Mouse (Mus musculus) activated CD4-positive, CD25-positive, alpha-beta regulatory T cell, adult 4 months (primary cell): Measurements from ENCODE around the gene Pex11b. TPM values are rescaled to one million over a fixed set of nuclear protein-coding genes. Genes with fewer than 3 reads are reported as not detected.
"Not testable (repeated sequence)": the region's sequence is repeated elsewhere in the genome, so short reads cannot be mapped to it uniquely, and the experiment has no call there.

Experiments
- ATAC-seq: one replicate; pipeline ENCODE4 v1.8.0; 2017
- polyA plus RNA-seq, 2 experiments: library from polyadenylated mRNA; unstranded; fragments of 100-300 nt; shearing (Covaris generic); gene quantifications; one replicate each; pipeline ENCODE4 v1.2.1; 2017

Pex11b gene
- polyA plus RNA-seq, result 10 to 100 TPM; 43.5 to 45.8 TPM

GRCm38 (mm10) chr3:96634928-96635879 lies at the start of gene Pex11b, which contains the start of gene Gm42957:
TSS of gene Pex11b (plus strand) at chr3:96635376.
TSS of gene Gm42957 (plus strand) at chr3:96635474.
- peak; percentile 81 for ATAC-seq

GRCm38 (mm10) chr3:96590657-96591056 lies 44.5 kb upstream of the Pex11b start:
- no peak for ATAC-seq

GRCm38 (mm10) chr3:96593374-96593773 lies 41.8 kb upstream of the Pex11b start:
- no peak for ATAC-seq

- ATAC-seq, result peak; percentile 92
These were observed 41.2 kb upstream of the Pex11b start, which contains the start of gene Polr3gl for GRCm38 (mm10) chr3:96593790-96594560. TSS of gene Polr3gl (minus strand) at chr3:96594181.

- no peak for ATAC-seq
These were observed 40.3 kb upstream of the Pex11b start for GRCm38 (mm10) chr3:96594851-96595250.

GRCm38 (mm10) chr3:96595661-96596060 lies 39.5 kb upstream of the Pex11b start:
- ATAC-seq, result no peak

- no peak for ATAC-seq
These were observed 38.9 kb upstream of the Pex11b start, which contains the start of gene Ankrd34a for GRCm38 (mm10) chr3:96596228-96596707. TSS of gene Ankrd34a (plus strand) at chr3:96596636.

GRCm38 (mm10) chr3:96596855-96597254 lies 38.3 kb upstream of the Pex11b start:
- ATAC-seq, result no peak

GRCm38 (mm10) chr3:96597435-96597891 lies 37.7 kb upstream of the Pex11b start:
- ATAC-seq, result no peak

GRCm38 (mm10) chr3:96598156-96599068 lies 36.8 kb upstream of the Pex11b start:
- ATAC-seq, result no peak

- ATAC-seq, result no peak
These were observed 36.1 kb upstream of the Pex11b start for GRCm38 (mm10) chr3:96599069-96599393.

- ATAC-seq, result no peak
These were observed 35.8 kb upstream of the Pex11b start for GRCm38 (mm10) chr3:96599411-96599810.

GRCm38 (mm10) chr3:96600639-96601250 lies 34.4 kb upstream of the Pex11b start, which contains the start of gene Lix1l:
TSS of gene Lix1l (plus strand) at chr3:96601149.
- peak; percentile 94 for ATAC-seq

- ATAC-seq, result no peak
These were observed 33.9 kb upstream of the Pex11b start for GRCm38 (mm10) chr3:96601251-96601787.

- ATAC-seq, result no peak
These were observed 33.1 kb upstream of the Pex11b start for GRCm38 (mm10) chr3:96601941-96602703.

- ATAC-seq, result no peak
These were observed 32.5 kb upstream of the Pex11b start for GRCm38 (mm10) chr3:96602704-96603084.

- ATAC-seq, result no peak
These were observed 31.9 kb upstream of the Pex11b start for GRCm38 (mm10) chr3:96603311-96603710.

GRCm38 (mm10) chr3:96606007-96606406 lies 29.2 kb upstream of the Pex11b start:
- not testable (repeated sequence) for ATAC-seq

GRCm38 (mm10) chr3:96606618-96607017 lies 28.6 kb upstream of the Pex11b start:
- no peak for ATAC-seq

GRCm38 (mm10) chr3:96617941-96618340 lies 17.2 kb upstream of the Pex11b start:
- ATAC-seq, result no peak
